Mouse (Mus musculus) midbrain, embryonic 14.5 days (tissue): Measurements from ENCODE around the gene Rpl3. TPM values are rescaled to one million over a fixed set of nuclear protein-coding genes. Genes with fewer than 3 reads are reported as not detected.
A peak's percentile ranks its signal among the peaks of the same experiment; 100 is the strongest.

Experiments
- ATAC-seq: fragments of 200-750 bp; cut with Nextera tagmentation; 2 replicates; pipeline ENCODE4 v1.8.0; 2017; ENCODE audit warnings: moderate number of reproducible peaks, moderate library complexity; ENCODE audit not compliant: low FRiP score, low TSS enrichment
- DNase-seq: peaks from one replicate; pipeline ENCODE4 v3.0.0-alpha.2; 2015
- H3K27ac ChIP-seq: fragments of 300-500 bp; sonication (generic); replicated peaks from 2 replicates; pipeline ENCODE4 v1.5.1; 2014; ENCODE audit warnings: mild to moderate bottlenecking, low read depth, low read length, moderate library complexity
- H3K27me3 ChIP-seq: fragments of 300-500 bp; sonication (generic); 2 replicates; pipeline ENCODE4 v1.6.1; 2014; ENCODE audit warnings: low read length, control low read depth, mixed read lengths; ENCODE audit not compliant: control insufficient read depth, insufficient read depth
- H3K36me3 ChIP-seq: fragments of 300-500 bp; sonication (generic); 2 replicates; pipeline ENCODE4 v1.6.1; 2014; ENCODE audit warnings: low read length, control low read depth; ENCODE audit not compliant: control insufficient read depth, insufficient read depth
- H3K4me1 ChIP-seq: fragments of 300-500 bp; sonication (generic); 2 replicates; pipeline ENCODE4 v1.6.1; 2014; ENCODE audit warnings: mild to moderate bottlenecking, antibody characterized with exemption, low read length, control low read depth; ENCODE audit not compliant: control insufficient read depth, insufficient read depth
- H3K4me2 ChIP-seq: fragments of 300-500 bp; sonication (generic); 2 replicates; pipeline ENCODE4 v1.6.1; 2014; ENCODE audit warnings: mild to moderate bottlenecking, low read length, moderate library complexity
- H3K4me3 ChIP-seq: fragments of 300-500 bp; sonication (generic); replicated peaks from 2 replicates; pipeline ENCODE4 v1.5.1; 2014; ENCODE audit warnings: low read depth, low read length
- H3K9ac ChIP-seq: fragments of 300-500 bp; sonication (generic); replicated peaks from 2 replicates; pipeline ENCODE4 v1.6.1; 2014; ENCODE audit warnings: mild to moderate bottlenecking, low read length, moderate library complexity
- H3K9me3 ChIP-seq: fragments of 300-500 bp; sonication (generic); 2 replicates; pipeline ENCODE4 v1.6.1; 2016; ENCODE audit warnings: low read length, control low read depth, mixed read lengths; ENCODE audit not compliant: control insufficient read depth
- WGBS: fragments of 180-500 bp; shearing (Covaris S2); extraction: QIAGEN DNeasy Blood & Tissue Kit; methylation state at CpG from one replicate; pipeline ENCODE4 v1.1.7; 2014; 5-methylcytosine and 5-hydroxymethylcytosine counted together
- polyA plus RNA-seq: library from polyadenylated mRNA; unstranded; fragments of >200 nt; fragmentation: Nextera tagmentation; extraction: Ambion mirVana; gene quantifications from 2 replicates; pipeline ENCODE4 v1.2.1, GENCODE M21; 2014

The Rpl3 gene
- polyA plus RNA-seq, result 681 and 724 TPM in 2 replicates

- ATAC-seq (peak; percentile 73), DNase-seq (peak; percentile 92)
- H3K4me2 ChIP-seq, result peak within 1 kb of the TSS; percentile 76
- no peaks in the 10 kb centered on the region for H3K9me3 ChIP-seq
- peak within 1 kb of the TSS; percentile 84 for H3K9ac ChIP-seq
- no peaks in the 10 kb centered on the region; the same call in 1 of the 2 replicates for H3K27me3 ChIP-seq
- no peaks in the 10 kb centered on the region for H3K36me3 ChIP-seq
- peaks cover 10% of the 10 kb centered on the region for H3K4me1 ChIP-seq
- H3K27ac ChIP-seq, result 0 out of 2 replicates have a peak within 1 kb of the TSS, but pooled peaks have one; percentile 37
- WGBS, result under 1% methylated on average over 86 of the region's 86 CpGs
- peak within 1 kb of the TSS; percentile 75 for H3K4me3 ChIP-seq
These were observed at the start of gene Rpl3, which contains the start of gene Syngr1 for GRCm38 (mm10) chr15:80091121-80091955. TSS of gene Rpl3 (minus strand) at chr15:80091868. TSS of gene Syngr1 (plus strand) at chr15:80091334.

GRCm38 (mm10) chr15:80140878-80141277, 49.2 kb upstream of the Rpl3 start:
- H3K9ac ChIP-seq, result no peak overlapping the region
- no peak overlapping the region for H3K4me3 ChIP-seq
- WGBS, result over 99% methylated on average over 3 of the region's 3 CpGs

GRCm38 (mm10) chr15:80140302-80140701, 48.6 kb upstream of the Rpl3 start:
- DNase-seq, result no peak
- no peak overlapping the region for H3K4me2 ChIP-seq
- no peak overlapping the region for H3K9ac ChIP-seq
- 98% methylated on average over 2 of the region's 2 CpGs for WGBS
- no peak for ATAC-seq
- no peak overlapping the region for H3K4me3 ChIP-seq
- H3K27me3 ChIP-seq, result no peaks in the 10 kb centered on the region
- peaks cover 22% of the 10 kb centered on the region for H3K36me3 ChIP-seq
- no peak overlapping the region for H3K27ac ChIP-seq
- H3K9me3 ChIP-seq, result no peaks in the 10 kb centered on the region
- no peaks in the 10 kb centered on the region for H3K4me1 ChIP-seq

More at GRCm38 (mm10) chr15:80140878-80141277, 49.2 kb upstream of the Rpl3 start:
- DNase-seq (no peak), ATAC-seq (no peak)
- no peaks in the 10 kb centered on the region for H3K4me1 ChIP-seq
- H3K9me3 ChIP-seq, result no peaks in the 10 kb centered on the region
- no peak overlapping the region for H3K27ac ChIP-seq
- no peak overlapping the region for H3K4me2 ChIP-seq
- peaks cover 22% of the 10 kb centered on the region for H3K36me3 ChIP-seq
- no peaks in the 10 kb centered on the region for H3K27me3 ChIP-seq

GRCm38 (mm10) chr15:80137945-80138791, 46.5 kb upstream of the Rpl3 start:
- Histone ChIP-seq H3K4me2 (no peak overlapping the region), H3K36me3 (peaks cover 14% of the 10 kb centered on the region), H3K9ac (no peak overlapping the region), H3K27ac (0 out of 2 replicates have a peak overlapping the region, but pooled peaks have one; percentile 8), H3K4me1 (peaks cover 12% of the 10 kb centered on the region), H3K9me3 (no peaks in the 10 kb centered on the region), H3K27me3 (no peaks in the 10 kb centered on the region), H3K4me3 (no peak overlapping the region)
- no peak for DNase-seq
- no peak for ATAC-seq
- 65% methylated on average over 17 of the region's 17 CpGs for WGBS

- H3K4me2 ChIP-seq, result no peak overlapping the region
- no peak overlapping the region for H3K27ac ChIP-seq
- peaks cover 9% of the 10 kb centered on the region for H3K36me3 ChIP-seq
- peaks cover 14% of the 10 kb centered on the region for H3K4me1 ChIP-seq
- 96% methylated on average over 3 of the region's 3 CpGs for WGBS
- DNase-seq, result no peak
- no peak for ATAC-seq
- H3K9me3 ChIP-seq, result no peaks in the 10 kb centered on the region
- H3K9ac ChIP-seq, result no peak overlapping the region
- H3K4me3 ChIP-seq, result no peak overlapping the region
- H3K27me3 ChIP-seq, result no peaks in the 10 kb centered on the region
These were observed 45.0 kb upstream of the Rpl3 start for GRCm38 (mm10) chr15:80136645-80137044.

- no peak overlapping the region for H3K9ac ChIP-seq
- H3K9me3 ChIP-seq, result no peaks in the 10 kb centered on the region
- H3K4me1 ChIP-seq, result peaks cover 14% of the 10 kb centered on the region
- no peak overlapping the region for H3K27ac ChIP-seq
- ATAC-seq (no peak), DNase-seq (no peak)
- no peak overlapping the region for H3K4me3 ChIP-seq
- H3K27me3 ChIP-seq, result no peaks in the 10 kb centered on the region
- no peak overlapping the region for H3K4me2 ChIP-seq
- no peaks in the 10 kb centered on the region for H3K36me3 ChIP-seq
- 90% methylated on average over 2 of the region's 2 CpGs for WGBS
These were observed 43.8 kb upstream of the Rpl3 start for GRCm38 (mm10) chr15:80135499-80135898.

- DNase-seq (no peak), ATAC-seq (no peak)
- H3K4me3 ChIP-seq, result peak overlapping the region; percentile 75; the same call in 1 of the 2 replicates
- no peaks in the 10 kb centered on the region for H3K9me3 ChIP-seq
- no peaks in the 10 kb centered on the region for H3K27me3 ChIP-seq
- peak overlapping the region; percentile 63 for H3K4me2 ChIP-seq
- H3K9ac ChIP-seq, result peak overlapping the region; percentile 79; the same call in 1 of the 2 replicates
- peaks cover 14% of the 10 kb centered on the region for H3K4me1 ChIP-seq
- no peaks in the 10 kb centered on the region for H3K36me3 ChIP-seq
- H3K27ac ChIP-seq, result no peak overlapping the region
- 63% methylated on average over 9 of the region's 9 CpGs for WGBS
These were observed 42.8 kb upstream of the Rpl3 start for GRCm38 (mm10) chr15:80134450-80134847.

GRCm38 (mm10) chr15:80133682-80134449, 42.2 kb upstream of the Rpl3 start:
- peak overlapping the region; percentile 79 for H3K9ac ChIP-seq
- peak overlapping the region; percentile 75 for H3K4me3 ChIP-seq
- no peak for DNase-seq
- WGBS, result 17% methylated on average over 14 of the region's 14 CpGs
- no peaks in the 10 kb centered on the region for H3K27me3 ChIP-seq
- no peaks in the 10 kb centered on the region for H3K9me3 ChIP-seq
- H3K4me2 ChIP-seq, result peak overlapping the region; percentile 63
- peak overlapping the region; percentile 99 for H3K27ac ChIP-seq
- ATAC-seq, result no peak
- H3K4me1 ChIP-seq, result peaks cover 14% of the 10 kb centered on the region
- no peaks in the 10 kb centered on the region for H3K36me3 ChIP-seq
